Mouse (Mus musculus): ENCODE measurements around the gene Itpripl1. TPM values are rescaled to one million over a fixed set of nuclear protein-coding genes. Genes with fewer than 3 reads are reported as not detected.
"Not testable (repeated sequence)": the region's sequence is repeated elsewhere in the genome, so short reads cannot be mapped to it uniquely, and the experiment has no call there.

The Itpripl1 gene
- polyA plus RNA-seq (2016; fragmentation: Nextera tagmentation; extraction: Ambion mirVana): 15.9 and 18.0 TPM in 2 replicates

- Histone ChIP-seq H3K27me3 (ENCODE audit: low read depth, poor library complexity, severe bottlenecking) (no peaks in the 10 kb centered on the region), H3K4me1 (peaks cover 21% of the 10 kb centered on the region), H3K4me3 (peak within 1 kb of the TSS; percentile 63), H3K9me3 (replicated peaks) (no peaks in the 10 kb centered on the region), H3K36me3 (peaks cover 34% of the 10 kb centered on the region), H3K27ac (peak within 1 kb of the TSS; percentile 83)
- DNase-seq (ENCODE audit: low spot score): peak; percentile 81
- WGBS: 3% methylated on average over 31 of the region's 31 CpGs
Observed at GRCm38 (mm10) chr2:127143158-127144063, at the start of gene Itpripl1. Itpripl1 (minus strand) TSS chr2:127143442.

GRCm38 (mm10) chr2:127189574-127189973 is 46.3 kb upstream of the Itpripl1 start:
- Histone ChIP-seq H3K4me1 (no peaks in the 10 kb centered on the region), H3K27ac (no peak overlapping the region), H3K36me3 (no peaks in the 10 kb centered on the region), H3K27me3 (ENCODE audit: low read depth, poor library complexity, severe bottlenecking) (no peaks in the 10 kb centered on the region), H3K4me3 (no peak overlapping the region), H3K9me3 (replicated peaks) (no peaks in the 10 kb centered on the region)
- no peak for DNase-seq (ENCODE audit: low spot score)

DNA sequence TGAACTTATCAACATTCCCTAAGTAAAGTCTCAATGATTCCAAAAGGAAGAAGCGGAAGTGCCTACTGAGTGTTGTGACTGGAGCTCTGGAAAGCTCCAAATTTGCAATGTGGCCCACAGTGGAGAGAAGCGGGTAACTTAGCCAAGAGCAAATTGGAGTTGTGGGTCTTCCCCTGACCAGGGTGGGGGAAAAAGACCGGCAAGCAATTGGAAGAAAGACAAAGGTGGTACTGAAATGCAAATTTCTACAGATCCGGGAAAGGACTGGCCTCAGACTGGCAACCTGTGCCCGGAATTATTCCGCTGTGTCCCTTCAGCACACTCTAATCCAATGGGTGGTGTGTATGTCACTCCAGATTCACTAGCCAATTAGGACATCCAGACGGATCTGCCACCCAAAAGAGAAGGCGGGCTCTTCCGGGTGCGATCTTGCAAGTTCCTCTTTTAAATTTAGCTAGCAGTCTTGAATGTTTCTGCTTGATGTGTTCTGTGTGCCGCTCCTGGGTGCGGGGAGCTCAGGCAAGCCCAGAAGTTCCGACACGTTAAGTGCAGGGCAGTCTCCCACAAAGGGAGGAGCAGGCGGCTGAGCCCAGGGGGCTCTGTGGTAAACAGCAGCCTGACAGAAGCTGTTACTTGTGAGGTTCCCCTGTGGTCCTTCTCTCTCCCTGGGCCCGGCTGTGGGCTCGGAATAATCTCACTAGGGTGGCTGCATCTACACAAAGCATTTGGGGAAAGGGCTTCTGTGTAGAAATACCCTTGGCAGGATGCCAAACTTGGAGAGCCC is 39.5 kb upstream of the Itpripl1 start:
- peak; percentile 69 for DNase-seq (ENCODE audit: low spot score)
- Histone ChIP-seq H3K9me3 (replicated peaks) (no peaks in the 10 kb centered on the region), H3K4me1 (no peaks in the 10 kb centered on the region), H3K4me3 (peak overlapping the region; percentile 54), H3K27ac (peak overlapping the region; percentile 80), H3K36me3 (no peaks in the 10 kb centered on the region), H3K27me3 (ENCODE audit: low read depth, poor library complexity, severe bottlenecking) (no peaks in the 10 kb centered on the region)
- WGBS: 4% methylated on average over 17 of the region's 17 CpGs

- WGBS: 15% methylated on average over 1 of the region's 1 CpGs
- not testable (repeated sequence) for DNase-seq (ENCODE audit: low spot score); H3K27me3 ChIP-seq (ENCODE audit: low read depth, poor library complexity, severe bottlenecking); H3K27ac ChIP-seq; H3K36me3 ChIP-seq; H3K4me3 ChIP-seq; H3K4me1 ChIP-seq; H3K9me3 ChIP-seq (replicated peaks)
Observed at GRCm38 (mm10) chr2:127166261-127166660, 23.0 kb upstream of the Itpripl1 start.

DNA sequence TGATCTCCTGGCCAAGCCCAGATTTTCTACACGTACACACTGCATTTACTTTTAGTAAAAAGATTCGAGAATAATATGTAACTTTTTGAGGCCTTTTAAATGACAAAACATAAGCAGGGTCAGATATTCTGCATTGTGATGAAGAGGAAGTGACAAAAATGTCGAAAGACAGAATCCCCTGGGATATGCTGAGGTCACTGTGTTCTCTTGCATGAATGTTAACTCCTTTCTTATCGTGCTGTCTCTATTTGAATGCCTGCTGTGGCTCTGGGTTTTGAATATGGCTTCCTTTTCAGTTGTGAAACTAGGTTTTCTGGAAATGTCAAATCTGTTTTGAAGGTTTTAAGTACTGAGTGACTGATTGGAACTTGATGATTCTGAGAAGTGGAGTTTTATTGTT is 22.4 kb upstream of the Itpripl1 start:
- H3K27me3 ChIP-seq (ENCODE audit: low read depth, poor library complexity, severe bottlenecking): no peaks in the 10 kb centered on the region
- H3K27ac ChIP-seq: no peak overlapping the region
- no peak for DNase-seq (ENCODE audit: low spot score)
- 69% methylated on average over 4 of the region's 4 CpGs for WGBS
- H3K4me3 ChIP-seq: no peak overlapping the region
- no peaks in the 10 kb centered on the region for H3K4me1 ChIP-seq
- no peaks in the 10 kb centered on the region for H3K36me3 ChIP-seq
- no peaks in the 10 kb centered on the region for H3K9me3 ChIP-seq (replicated peaks)

DNA sequence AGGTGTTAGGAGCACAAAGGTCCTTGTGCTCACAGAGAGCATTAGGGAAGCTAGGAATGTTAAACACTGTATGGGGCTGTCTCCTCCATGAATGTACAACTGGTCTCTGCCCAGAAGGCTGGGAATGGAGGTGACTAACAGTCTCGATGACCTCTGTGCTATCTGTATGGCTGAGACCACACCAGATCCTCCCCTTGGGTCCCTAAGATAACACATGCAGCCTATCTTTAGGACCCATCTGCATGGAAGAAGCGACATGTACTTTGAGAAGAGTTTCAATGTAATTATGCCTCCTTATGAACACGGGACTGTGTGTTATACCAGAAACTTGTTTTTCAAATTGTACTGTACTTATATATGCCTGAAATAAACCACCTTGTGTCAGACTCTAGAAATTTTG is 2.5 kb upstream of the Itpripl1 start:
- Histone ChIP-seq H3K4me3 (no peak overlapping the region), H3K9me3 (replicated peaks) (no peaks in the 10 kb centered on the region), H3K27ac (no peak overlapping the region), H3K4me1 (peaks cover 21% of the 10 kb centered on the region), H3K36me3 (peaks cover 14% of the 10 kb centered on the region), H3K27me3 (ENCODE audit: low read depth, poor library complexity, severe bottlenecking) (no peaks in the 10 kb centered on the region)
- DNase-seq (ENCODE audit: low spot score): no peak
- 84% methylated on average over 3 of the region's 3 CpGs for WGBS

DNA sequence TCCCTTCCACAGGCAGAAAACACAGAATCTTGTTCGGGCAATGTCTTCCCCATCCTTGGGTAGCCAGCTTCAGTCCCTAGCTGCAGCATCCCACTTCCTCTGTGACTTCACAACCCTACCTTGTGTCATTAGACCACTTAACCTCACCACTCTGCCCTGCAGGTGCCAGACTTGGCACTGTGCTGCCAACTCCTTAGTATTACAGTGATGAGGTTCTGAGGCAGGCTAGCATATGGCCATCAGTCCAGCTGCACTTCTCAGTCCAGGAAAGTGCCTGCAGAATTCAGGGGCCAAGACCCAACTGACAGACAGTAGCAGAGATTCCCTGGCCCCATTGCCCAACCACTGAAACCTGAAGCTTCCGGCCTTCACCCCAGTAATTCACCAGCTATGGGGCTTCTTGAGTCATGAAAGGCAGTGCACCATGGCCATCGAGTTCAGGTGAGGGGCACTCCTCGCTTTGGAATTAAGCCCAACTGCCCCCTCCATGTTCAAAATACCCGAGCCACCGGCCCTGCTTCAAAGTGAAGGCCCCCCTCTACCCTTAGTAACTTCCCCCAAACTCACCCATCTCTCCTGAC is 575 bp downstream of the Itpripl1 start:
- peak overlapping the region; percentile 63 for H3K4me3 ChIP-seq
- DNase-seq (ENCODE audit: low spot score): no peak
- peaks cover 21% of the 10 kb centered on the region for H3K4me1 ChIP-seq
- peak overlapping the region; percentile 83 for H3K27ac ChIP-seq
- H3K27me3 ChIP-seq (ENCODE audit: low read depth, poor library complexity, severe bottlenecking): no peaks in the 10 kb centered on the region
- H3K9me3 ChIP-seq (replicated peaks): no peaks in the 10 kb centered on the region
- H3K36me3 ChIP-seq: peaks cover 34% of the 10 kb centered on the region
- WGBS: 12% methylated on average over 6 of the region's 6 CpGs

DNA sequence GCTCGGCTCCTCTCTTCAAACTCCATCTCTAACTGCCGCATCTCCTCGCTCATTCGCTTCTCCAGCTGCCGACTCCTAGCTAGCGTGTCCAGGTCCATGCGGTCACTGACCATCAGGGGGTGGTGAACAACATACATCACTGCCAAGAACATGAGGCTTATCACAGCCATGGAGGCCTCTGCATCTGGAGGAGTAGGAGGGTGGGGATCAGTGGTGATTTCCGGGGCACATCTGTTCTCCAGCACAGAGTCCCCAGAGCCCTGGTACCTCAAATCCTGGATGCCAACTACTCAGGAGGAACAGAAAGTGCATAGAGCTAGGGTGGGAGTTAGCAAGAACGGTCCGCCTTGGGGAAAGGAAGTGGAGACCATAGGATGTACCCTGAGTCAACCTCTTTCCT is 1.2 kb downstream of the Itpripl1 start:
- no peak for DNase-seq (ENCODE audit: low spot score)
- Histone ChIP-seq H3K9me3 (replicated peaks) (no peaks in the 10 kb centered on the region), H3K4me3 (peak overlapping the region; percentile 63), H3K27ac (0 out of 2 replicates have a peak overlapping the region, but pooled peaks have one; percentile 83), H3K27me3 (ENCODE audit: low read depth, poor library complexity, severe bottlenecking) (no peaks in the 10 kb centered on the region), H3K36me3 (peaks cover 34% of the 10 kb centered on the region), H3K4me1 (peaks cover 26% of the 10 kb centered on the region)
- WGBS: 84% methylated on average over 10 of the region's 10 CpGs

- peaks cover 34% of the 10 kb centered on the region for H3K36me3 ChIP-seq
- peaks cover 36% of the 10 kb centered on the region for H3K4me1 ChIP-seq
- H3K27me3 ChIP-seq (ENCODE audit: low read depth, poor library complexity, severe bottlenecking): no peaks in the 10 kb centered on the region
- H3K4me3 ChIP-seq: no peak overlapping the region
- WGBS: 96% methylated on average over 7 of the region's 7 CpGs
- DNase-seq (ENCODE audit: low spot score): no peak
- no peaks in the 10 kb centered on the region for H3K9me3 ChIP-seq (replicated peaks)
- H3K27ac ChIP-seq: no peak overlapping the region
Observed at GRCm38 (mm10) chr2:127140011-127140410, 3.2 kb downstream of the Itpripl1 start.

- peaks cover 37% of the 10 kb centered on the region for H3K4me1 ChIP-seq
- H3K9me3 ChIP-seq (replicated peaks): no peaks in the 10 kb centered on the region
- 97% methylated on average over 1 of the region's 1 CpGs for WGBS
- no peak for DNase-seq (ENCODE audit: low spot score)
- no peak overlapping the region for H3K4me3 ChIP-seq
- H3K27ac ChIP-seq: no peak overlapping the region
- H3K36me3 ChIP-seq: peaks cover 34% of the 10 kb centered on the region
- H3K27me3 ChIP-seq (ENCODE audit: low read depth, poor library complexity, severe bottlenecking): no peaks in the 10 kb centered on the region
Observed at GRCm38 (mm10) chr2:127139605-127140004, 3.6 kb downstream of the Itpripl1 start.

GRCm38 (mm10) chr2:127139094-127139493 is 4.1 kb downstream of the Itpripl1 start:
- no peak overlapping the region for H3K27ac ChIP-seq
- 95% methylated on average over 8 of the region's 8 CpGs for WGBS

DNA sequence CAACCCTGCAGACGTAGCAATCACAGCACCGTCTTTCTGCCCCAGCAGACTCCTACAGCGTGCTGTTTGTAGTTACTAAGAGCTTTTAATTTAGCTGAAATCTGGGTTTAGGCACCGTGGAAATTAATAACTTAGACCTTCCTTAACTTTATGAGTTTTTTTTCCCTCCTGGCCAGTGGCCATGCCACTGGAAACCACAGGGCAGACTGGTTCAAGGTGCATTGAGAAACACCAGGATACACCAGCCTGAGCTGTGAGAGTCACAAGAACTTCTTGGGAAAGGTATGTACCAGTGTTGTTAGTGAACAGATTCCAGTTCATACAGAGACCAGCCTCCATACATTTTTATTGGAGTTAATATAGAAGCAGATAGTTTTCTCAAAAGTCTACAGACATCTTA is 4.8 kb downstream of the Itpripl1 start:
- WGBS: 87% methylated on average over 4 of the region's 4 CpGs
- no peaks in the 10 kb centered on the region for H3K27me3 ChIP-seq (ENCODE audit: low read depth, poor library complexity, severe bottlenecking)
- H3K4me3 ChIP-seq: no peak overlapping the region
- no peaks in the 10 kb centered on the region for H3K9me3 ChIP-seq (replicated peaks)
- peaks cover 38% of the 10 kb centered on the region for H3K4me1 ChIP-seq
- H3K36me3 ChIP-seq: peaks cover 34% of the 10 kb centered on the region
- DNase-seq (ENCODE audit: low spot score): no peak
- H3K27ac ChIP-seq: no peak overlapping the region

More at GRCm38 (mm10) chr2:127139094-127139493, 4.1 kb downstream of the Itpripl1 start:
- Histone ChIP-seq H3K27me3 (ENCODE audit: low read depth, poor library complexity, severe bottlenecking) (no peaks in the 10 kb centered on the region), H3K9me3 (replicated peaks) (no peaks in the 10 kb centered on the region), H3K4me1 (peaks cover 41% of the 10 kb centered on the region), H3K36me3 (peaks cover 34% of the 10 kb centered on the region), H3K4me3 (no peak overlapping the region)
- DNase-seq (ENCODE audit: low spot score): no peak
